Mouse (Mus musculus): ENCODE data around the gene Adam10. TPM values are rescaled to one million over a fixed set of nuclear protein-coding genes. Genes with fewer than 3 reads are reported as not detected.
A peak's percentile ranks its signal among the peaks of the same experiment; 100 is the strongest.

The Adam10 gene
- total RNA-seq, 1 experiment from 2014 or later, result 43.8 TPM

GRCm38 (mm10) chr9:70739998-70740397 is 61.2 kb downstream of the Adam10 start:
- no peak for ATAC-seq (ENCODE audit: extremely low read depth, insufficient number of reproducible peaks, low FRiP score, poor library complexity, severe bottlenecking)

GRCm38 (mm10) chr9:70751504-70752222 is 72.9 kb downstream of the Adam10 start:
- ATAC-seq (ENCODE audit: extremely low read depth, insufficient number of reproducible peaks, low FRiP score, poor library complexity, severe bottlenecking), result no peak

- peak; percentile 67; the same call in 1 of the 2 replicates for ATAC-seq (ENCODE audit: extremely low read depth, insufficient number of reproducible peaks, low FRiP score, poor library complexity, severe bottlenecking)
Observed at GRCm38 (mm10) chr9:70760974-70761373, 82.2 kb downstream of the Adam10 start.

DNA sequence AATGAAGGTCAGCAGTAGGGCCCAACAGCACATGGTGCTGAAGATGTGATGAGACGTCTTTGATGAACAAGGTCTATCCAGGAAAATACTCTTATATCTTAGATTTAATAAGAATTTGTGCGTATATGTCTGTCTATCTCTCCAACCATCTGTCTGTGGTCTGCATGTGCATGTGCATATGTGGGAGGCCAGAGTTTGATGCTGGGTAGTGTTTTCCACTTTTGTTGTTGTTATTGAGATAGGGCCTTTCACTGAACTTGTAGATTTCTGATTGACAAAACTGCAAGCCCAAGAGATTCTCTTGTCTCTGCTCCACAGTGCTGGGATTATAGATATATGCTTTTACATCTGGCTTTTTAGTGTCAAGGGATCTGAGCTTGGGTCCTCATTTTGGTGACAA is 96.7 kb downstream of the Adam10 start:
- no peak for ATAC-seq (ENCODE audit: extremely low read depth, insufficient number of reproducible peaks, low FRiP score, poor library complexity, severe bottlenecking)

GRCm38 (mm10) chr9:70782191-70782590 is 103.4 kb downstream of the Adam10 start:
- ATAC-seq (ENCODE audit: extremely low read depth, insufficient number of reproducible peaks, low FRiP score, poor library complexity, severe bottlenecking), result no peak

GRCm38 (mm10) chr9:70788705-70789104 is 109.9 kb downstream of the Adam10 start:
- no peak for ATAC-seq (ENCODE audit: extremely low read depth, insufficient number of reproducible peaks, low FRiP score, poor library complexity, severe bottlenecking)

DNA sequence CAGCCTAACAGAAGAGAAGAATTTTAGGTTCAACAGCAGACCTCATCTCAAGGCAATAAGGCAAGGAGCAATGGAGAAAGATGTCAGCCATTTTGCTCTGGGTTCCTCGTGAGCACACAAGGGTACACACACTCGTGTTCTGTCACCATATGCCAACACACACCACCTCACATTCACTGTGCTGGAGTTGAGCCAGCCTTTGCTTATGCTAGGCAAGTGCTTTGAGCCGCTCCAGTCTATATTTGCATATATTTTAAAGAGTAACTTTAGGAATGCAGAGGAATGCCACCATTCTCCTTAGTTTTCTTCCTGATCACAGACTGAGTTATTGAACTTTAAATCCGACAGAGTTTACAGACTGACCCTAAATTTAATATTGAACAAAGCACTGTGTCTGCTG is 111.8 kb downstream of the Adam10 start:
- no peak for ATAC-seq (ENCODE audit: extremely low read depth, insufficient number of reproducible peaks, low FRiP score, poor library complexity, severe bottlenecking)

DNA sequence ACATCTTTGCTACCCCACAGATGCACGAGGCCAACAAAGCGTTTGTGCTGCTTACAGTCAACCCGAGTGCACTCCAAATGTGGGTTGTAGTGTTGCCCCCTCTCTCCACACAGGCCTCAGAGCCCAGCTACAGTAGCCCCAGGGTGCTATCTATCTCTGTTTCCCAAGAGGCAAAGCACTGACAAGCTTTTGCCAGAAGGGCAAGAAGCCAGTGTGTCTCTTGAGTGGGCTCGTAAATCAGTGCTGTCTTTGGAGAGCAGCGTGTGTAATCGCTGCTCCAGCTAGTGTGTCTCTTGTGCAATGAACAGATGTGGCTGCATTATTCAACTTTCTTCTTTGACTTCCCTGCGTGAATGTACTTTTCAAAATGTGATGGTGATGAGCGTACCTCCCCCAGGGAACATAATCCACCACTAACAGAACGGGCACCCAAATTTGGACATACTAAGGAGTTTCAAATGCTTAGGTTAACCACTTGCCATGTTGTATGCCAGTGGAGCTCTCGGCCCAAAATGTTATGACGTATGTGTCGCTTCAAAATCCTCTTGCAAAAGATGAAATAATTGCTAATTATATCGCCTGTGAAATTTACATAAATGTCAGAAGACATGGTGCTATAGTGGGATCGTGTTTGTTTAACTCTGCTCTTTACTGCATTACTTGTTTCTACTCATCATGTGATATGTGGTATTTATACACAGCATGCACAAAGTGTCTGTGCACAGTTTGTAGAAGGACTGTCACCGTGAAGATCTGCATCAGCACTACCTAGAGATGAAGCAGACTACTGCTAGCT is 116.0 kb downstream of the Adam10 start:
- ATAC-seq (ENCODE audit: extremely low read depth, insufficient number of reproducible peaks, low FRiP score, poor library complexity, severe bottlenecking), result no peak

DNA sequence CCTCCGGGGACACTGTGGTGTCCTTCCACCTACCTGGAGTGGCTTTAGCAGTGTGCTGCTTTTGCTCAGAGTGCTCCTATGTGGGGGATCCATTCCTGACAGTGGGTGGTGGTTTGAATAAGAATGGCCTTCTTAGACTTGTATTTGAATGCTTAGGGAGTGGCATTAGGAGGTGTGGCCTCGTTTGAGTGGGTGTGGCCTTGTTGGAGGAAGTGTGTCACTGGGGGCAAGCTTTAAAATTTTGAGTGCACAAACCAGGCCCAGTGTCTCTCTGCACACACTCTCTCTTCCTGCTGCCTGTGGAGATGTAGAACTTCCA is 116.6 kb downstream of the Adam10 start:
- ATAC-seq (ENCODE audit: extremely low read depth, insufficient number of reproducible peaks, low FRiP score, poor library complexity, severe bottlenecking), result no peak

- no peak for ATAC-seq (ENCODE audit: extremely low read depth, insufficient number of reproducible peaks, low FRiP score, poor library complexity, severe bottlenecking)
Observed at GRCm38 (mm10) chr9:70800588-70801315, 122.0 kb downstream of the Adam10 start.

GRCm38 (mm10) chr9:70801761-70802160 is 123.0 kb downstream of the Adam10 start:
- ATAC-seq (ENCODE audit: extremely low read depth, insufficient number of reproducible peaks, low FRiP score, poor library complexity, severe bottlenecking), result no peak

DNA sequence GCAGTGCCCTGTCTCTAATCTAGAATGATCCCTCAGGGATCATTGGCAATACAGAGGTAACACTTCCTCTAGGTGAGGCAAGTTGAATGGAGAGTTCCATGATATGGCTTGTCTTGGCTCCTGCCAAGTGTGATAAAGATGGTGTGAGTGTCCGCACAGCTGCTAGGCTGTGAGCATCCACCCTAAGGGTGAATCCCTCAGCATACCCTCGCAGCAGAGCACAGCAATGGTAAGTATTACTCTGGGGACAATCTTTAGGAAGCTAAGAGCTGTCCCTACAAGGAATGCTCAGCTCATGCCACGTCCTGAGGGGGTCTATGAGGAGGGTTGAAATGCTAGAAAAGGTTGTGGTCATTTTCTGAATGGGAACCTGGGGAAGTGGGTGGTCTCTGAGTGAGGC is 124.0 kb downstream of the Adam10 start:
- no peak for ATAC-seq (ENCODE audit: extremely low read depth, insufficient number of reproducible peaks, low FRiP score, poor library complexity, severe bottlenecking)

GRCm38 (mm10) chr9:70806069-70806468 is 127.3 kb downstream of the Adam10 start:
- ATAC-seq (ENCODE audit: extremely low read depth, insufficient number of reproducible peaks, low FRiP score, poor library complexity, severe bottlenecking), result no peak

GRCm38 (mm10) chr9:70807714-70808113 is 128.9 kb downstream of the Adam10 start:
- no peak for ATAC-seq (ENCODE audit: extremely low read depth, insufficient number of reproducible peaks, low FRiP score, poor library complexity, severe bottlenecking)

DNA sequence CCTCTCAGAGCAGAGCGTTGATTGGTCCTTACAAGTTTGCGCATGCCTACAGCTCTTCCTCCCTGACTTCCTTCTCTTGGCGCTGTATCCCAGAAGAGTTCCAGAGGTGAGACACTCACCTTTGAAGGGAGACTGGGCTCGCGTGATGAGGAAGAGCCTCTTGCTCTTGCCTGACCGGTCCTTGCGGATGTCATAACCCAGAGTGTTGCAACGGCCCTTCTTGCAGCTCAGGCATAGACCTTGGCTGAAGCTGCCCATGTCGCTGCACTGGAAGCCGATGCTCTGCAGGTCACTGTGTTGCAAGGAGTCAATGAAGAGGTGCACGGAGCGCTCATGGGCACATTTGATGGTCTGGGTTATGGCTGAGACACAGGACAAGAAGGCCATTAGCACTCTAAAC is 133.8 kb downstream of the Adam10 start:
- peak; percentile 75; the same call in 1 of the 2 replicates for ATAC-seq (ENCODE audit: extremely low read depth, insufficient number of reproducible peaks, low FRiP score, poor library complexity, severe bottlenecking)

- no peak for ATAC-seq (ENCODE audit: extremely low read depth, insufficient number of reproducible peaks, low FRiP score, poor library complexity, severe bottlenecking)
Observed at GRCm38 (mm10) chr9:70816701-70817305, 138.0 kb downstream of the Adam10 start.

DNA sequence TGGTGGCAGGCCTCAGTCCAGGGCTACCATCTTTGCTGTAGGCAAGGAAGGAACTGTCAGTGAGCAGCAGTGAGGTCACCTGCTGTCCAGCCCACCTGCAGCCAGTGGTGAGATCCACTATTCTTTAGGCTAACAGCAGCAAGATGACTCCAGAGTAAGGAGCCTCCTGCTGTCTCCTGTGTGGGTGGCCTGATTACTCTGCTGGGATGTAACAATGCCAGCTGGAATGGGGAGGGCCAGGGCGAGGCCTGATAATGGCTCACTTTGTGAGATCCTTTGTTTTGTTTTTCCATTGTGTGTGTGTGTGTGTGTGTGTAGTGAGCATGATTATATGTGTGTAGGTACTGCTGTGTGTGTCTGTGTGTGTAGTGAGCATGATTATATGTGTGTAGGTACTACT is 138.6 kb downstream of the Adam10 start:
- ATAC-seq (ENCODE audit: extremely low read depth, insufficient number of reproducible peaks, low FRiP score, poor library complexity, severe bottlenecking), result no peak

GRCm38 (mm10) chr9:70818739-70819138 is 139.9 kb downstream of the Adam10 start:
- ATAC-seq (ENCODE audit: extremely low read depth, insufficient number of reproducible peaks, low FRiP score, poor library complexity, severe bottlenecking), result no peak

- no peak for ATAC-seq (ENCODE audit: extremely low read depth, insufficient number of reproducible peaks, low FRiP score, poor library complexity, severe bottlenecking)
Observed at GRCm38 (mm10) chr9:70824103-70824502, 145.3 kb downstream of the Adam10 start.
